ENCODE assay signal across 22 mouse cellular contexts in the genomic region with DNA sequence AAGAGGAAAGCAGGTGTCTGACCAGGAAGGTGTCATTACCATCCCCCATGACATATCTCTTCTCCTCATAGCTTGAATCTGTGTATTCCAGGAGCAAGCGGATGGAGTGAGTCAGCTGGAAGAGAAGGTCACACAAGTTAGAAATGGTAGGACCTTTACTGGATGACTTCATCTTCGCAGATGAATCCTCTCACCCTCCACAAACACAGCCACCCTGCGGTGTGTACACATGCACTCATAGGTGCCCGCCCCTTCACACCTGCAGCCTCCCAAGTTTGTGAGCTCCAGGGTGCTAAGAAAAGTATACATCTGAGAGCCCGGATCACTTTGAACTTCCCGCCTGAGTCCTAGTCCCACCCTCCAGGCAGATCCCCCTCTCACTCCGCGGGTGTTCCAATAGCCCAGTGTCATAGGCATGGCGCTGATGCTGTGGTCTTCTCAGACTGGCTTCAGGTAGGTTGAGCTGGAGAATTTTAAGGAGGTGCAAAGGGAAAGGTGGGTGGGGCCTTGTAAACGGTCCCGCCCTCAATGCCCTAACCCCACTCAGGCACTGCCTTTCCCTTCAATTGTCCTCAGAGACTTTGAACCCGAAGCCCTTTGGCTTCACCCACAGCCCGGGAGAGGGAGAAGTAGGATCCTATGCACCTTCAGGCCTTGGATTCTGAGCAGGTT. TPM values are rescaled to one million over a fixed set of nuclear protein-coding genes. Genes with fewer than 3 reads are reported as not detected.
DNase-seq lines count a peak whose midpoint lies in the region; ATAC-seq and TF ChIP-seq lines count a peak whose summit lies in the region.
"Had no signal": no experiment of that assay in that cellular context is flagged by ENCODE, and none has a peak within 500 bp of the region (broad histone marks: within the 10 kb centered on the region; RNA-seq: fewer than 3 reads in every experiment).

A gene (minus strand): TSS at position 560 of the 672 bp plus-strand sequence.

- ATAC-seq in intestine, embryonic 15.5 days, result peak; percentile 84
- ATAC-seq in liver, embryonic 15.5 days (ENCODE audit: insufficient read depth), result peak; percentile 35; the same call in 1 of the 2 replicates
- ATAC-seq in midbrain, embryonic 14.5 days (ENCODE audit: low FRiP score, low TSS enrichment), result no peak

- TF ChIP-seq CTCF in E14TG2a.4 (conservative IDR thresholded peaks at IDR 0.05; ENCODE audit: low read length), result no peak

- H3K4me1 ChIP-seq in E14TG2a.4 (replicated peaks; ENCODE audit: low read depth, low read length), result peaks cover 45% of the 10 kb centered on the region
- 0 out of 2 replicates have a peak, but pooled peaks cover 8% of the 10 kb centered on the region for H3K4me1 ChIP-seq in intestine, embryonic 15.5 days (replicated peaks)
- H3K4me1 ChIP-seq in liver, embryonic 15.5 days (replicated peaks), result peaks cover 26% of the 10 kb centered on the region
- H3K4me1 ChIP-seq in midbrain, embryonic 14.5 days (ENCODE audit: control insufficient read depth, insufficient read depth, low read length), result peaks cover 7% of the 10 kb centered on the region; the same call in 1 of the 2 replicates

- no peak within 1 kb of the TSS for H3K27ac ChIP-seq in intestine, embryonic 15.5 days
- no peak within 1 kb of the TSS for H3K27ac ChIP-seq in liver, embryonic 15.5 days (replicated peaks)
- H3K27ac ChIP-seq in midbrain, embryonic 14.5 days (replicated peaks; ENCODE audit: low read depth, low read length), result no peak within 1 kb of the TSS
- H3K27ac ChIP-seq: forebrain, embryonic 10.5 days; heart, adult 2 months; hindbrain, embryonic 14.5 days; midbrain, embryonic 10.5 days had no signal

- H3K36me3 ChIP-seq in E14TG2a.4 (ENCODE audit: insufficient read depth, low read length), result no peaks in the 10 kb centered on the region
- no peaks in the 10 kb centered on the region for H3K36me3 ChIP-seq in intestine, embryonic 15.5 days
- H3K36me3 ChIP-seq in liver, embryonic 15.5 days (replicated peaks), result no peaks in the 10 kb centered on the region
- no peaks in the 10 kb centered on the region for H3K36me3 ChIP-seq in midbrain, embryonic 14.5 days (ENCODE audit: control insufficient read depth, insufficient read depth, low read length)
- H3K36me3 ChIP-seq: forebrain, embryonic 10.5 days; midbrain, embryonic 10.5 days had no signal

- peak within 1 kb of the TSS; percentile 45 for H3K4me3 ChIP-seq in E14TG2a.4 (replicated peaks; ENCODE audit: low read length)
- 0 out of 2 replicates have a peak within 1 kb of the TSS, but pooled peaks have one; percentile 11 for H3K4me3 ChIP-seq in intestine, embryonic 15.5 days (replicated peaks)
- H3K4me3 ChIP-seq in liver, embryonic 15.5 days (replicated peaks), result no peak within 1 kb of the TSS
- no peak within 1 kb of the TSS for H3K4me3 ChIP-seq in midbrain, embryonic 14.5 days (replicated peaks; ENCODE audit: low read depth, low read length)
- H3K4me3 ChIP-seq: forebrain, embryonic 10.5 days; heart, adult 2 months; midbrain, embryonic 10.5 days; myocyte had no signal

- peak within 1 kb of the TSS; percentile 45 for H3K4me2 ChIP-seq in intestine, embryonic 15.5 days (replicated peaks)
- H3K4me2 ChIP-seq in liver, embryonic 15.5 days, result no peak within 1 kb of the TSS
- no peak within 1 kb of the TSS for H3K4me2 ChIP-seq in midbrain, embryonic 14.5 days (ENCODE audit: low read length)
- H3K4me2 ChIP-seq: hindbrain, embryonic 14.5 days had no signal

- H3K9me3 ChIP-seq in E14TG2a.4 (ENCODE audit: low read length), result no peaks in the 10 kb centered on the region
- H3K9me3 ChIP-seq in intestine, embryonic 15.5 days, result no peaks in the 10 kb centered on the region
- no peaks in the 10 kb centered on the region for H3K9me3 ChIP-seq in liver, embryonic 15.5 days (replicated peaks)
- H3K9me3 ChIP-seq in midbrain, embryonic 14.5 days (ENCODE audit: control insufficient read depth, low read length), result no peaks in the 10 kb centered on the region
- H3K9me3 ChIP-seq: forebrain, embryonic 10.5 days; midbrain, embryonic 10.5 days had no signal

- 37% methylated on average over 13 of the region's 13 CpGs for WGBS in intestine, embryonic 15.5 days
- WGBS in liver, embryonic 15.5 days (ENCODE audit: insufficient replicate concordance), result 44% methylated on average over 13 of the region's 13 CpGs
- 64% methylated on average over 13 of the region's 13 CpGs for WGBS in midbrain, embryonic 14.5 days

- peaks cover 4% of the 10 kb centered on the region; the same call in 1 of the 2 replicates for H3K27me3 ChIP-seq in E14TG2a.4 (ENCODE audit: insufficient read depth, low read length)
- H3K27me3 ChIP-seq in intestine, embryonic 15.5 days (replicated peaks), result no peaks in the 10 kb centered on the region
- no peaks in the 10 kb centered on the region for H3K27me3 ChIP-seq in liver, embryonic 15.5 days
- H3K27me3 ChIP-seq in midbrain, embryonic 14.5 days (ENCODE audit: control insufficient read depth, insufficient read depth, low read length), result no peaks in the 10 kb centered on the region

- DNase-seq in adrenal gland, adult 8-10 months, result peak; percentile 40
- DNase-seq in adrenal gland, postnatal 10 days, result no peak
- DNase-seq in midbrain, embryonic 14.5 days, result no peak
- no peak for DNase-seq in frontal cortex, postnatal 36 days (ENCODE audit: low spot score in 2 of 2)
- DNase-seq in kidney, postnatal 14 days, result no peak
- DNase-seq: cerebellum, adult 2 months; heart, adult 2 months; kidney, adult 2 months; lung, postnatal 36 days; thymus, adult 18-20 months had no signal

- no peak within 1 kb of the TSS for H3K9ac ChIP-seq in intestine, embryonic 15.5 days
- no peak within 1 kb of the TSS for H3K9ac ChIP-seq in liver, embryonic 15.5 days
- no peak within 1 kb of the TSS for H3K9ac ChIP-seq in midbrain, embryonic 14.5 days (replicated peaks; ENCODE audit: low read length)
- H3K9ac ChIP-seq: hindbrain, embryonic 14.5 days had no signal

RNA-seq across cellular contexts. Expression of the gene that starts here (rescaled TPM):
- under 1 TPM in 2 of 4 experiments, not detected in 2; 0.20 to 0.30 TPM for total RNA-seq in adrenal gland, adult 8-10 months (2022)
- total RNA-seq in adrenal gland, postnatal 10 days (2021), result under 1 TPM; 0.39 to 0.51 TPM
- polyA plus RNA-seq in intestine, embryonic 15.5 days (2015; fragmentation: Nextera tagmentation; extraction: Ambion mirVana), result 153 and 154 TPM in 2 replicates
- 14.9 and 15.4 TPM in 2 replicates for polyA plus RNA-seq in liver, embryonic 15.5 days (2015; fragmentation: Nextera tagmentation; extraction: Ambion mirVana)
- not detected in 2 replicates for polyA plus RNA-seq in midbrain, embryonic 14.5 days (2014; fragmentation: Nextera tagmentation; extraction: Ambion mirVana)
- total RNA-seq: common myeloid progenitor, adult 5-6 weeks; heart, adult 2 months; layer of hippocampus, adult 18-20 months; left cerebral cortex, adult 18-20 months had no signal
- polyA plus RNA-seq: cerebellum, adult 2 months; forebrain, embryonic 10.5 days; heart, postnatal 0 days; hindbrain, embryonic 14.5 days; limb, embryonic 14.5 days; midbrain, embryonic 10.5 days; myocyte had no signal

Comparison
In these comparisons a context has a peak if more than half of its experiments do, and no peak if none do; other contexts are left out.
1. RNA of the gene that starts here (polyA plus RNA-seq): 153 to 154 TPM in intestine, embryonic 15.5 days and 14.9 to 15.4 TPM in liver, embryonic 15.5 days; not detected in midbrain, embryonic 14.5 days; every median in the first group is over 10 times any median in the second.
2. Peak in DNase-seq in adrenal gland, adult 8-10 months; RNA of the gene not detected or under 1 TPM.
3. H3K4me3 ChIP-seq: peak in E14TG2a.4 (single experiment) and intestine, embryonic 15.5 days (single experiment); none in liver, embryonic 15.5 days (single experiment) and midbrain, embryonic 14.5 days (single experiment).